Mouse (Mus musculus) neural tube, embryonic 12.5 days (tissue): ENCODE results near the gene Tars2. TPM values are rescaled to one million over a fixed set of nuclear protein-coding genes. Genes with fewer than 3 reads are reported as not detected.

Source experiments
- ATAC-seq: fragments of 200-750 bp; cut with Nextera tagmentation; 2 replicates; pipeline ENCODE4 v1.8.0; 2017; ENCODE audit warnings: low read depth, mild to moderate bottlenecking, moderate TSS enrichment, moderate library complexity; ENCODE audit not compliant: low FRiP score
- H3K27ac ChIP-seq: fragments of 300-500 bp; sonication (generic); 2 replicates; pipeline ENCODE4 v1.5.1; 2016
- H3K27me3 ChIP-seq: fragments of 300-500 bp; sonication (generic); replicated peaks from 2 replicates; pipeline ENCODE4 v1.6.1; 2016; ENCODE audit warnings: mild to moderate bottlenecking
- H3K36me3 ChIP-seq: fragments of 300-500 bp; sonication (generic); 2 replicates; pipeline ENCODE4 v1.6.1; 2016; ENCODE audit warnings: mild to moderate bottlenecking
- H3K4me1 ChIP-seq: fragments of 300-500 bp; sonication (generic); 2 replicates; pipeline ENCODE4 v1.6.1; 2016
- H3K4me2 ChIP-seq: fragments of 300-500 bp; sonication (generic); replicated peaks from 2 replicates; pipeline ENCODE4 v1.6.1; 2016; ENCODE audit warnings: mild to moderate bottlenecking
- H3K4me3 ChIP-seq: fragments of 300-500 bp; sonication (generic); 2 replicates; pipeline ENCODE4 v1.5.1; 2016
- H3K9ac ChIP-seq: fragments of 300-500 bp; sonication (generic); 2 replicates; pipeline ENCODE4 v1.6.1; 2016; ENCODE audit warnings: mild to moderate bottlenecking
- H3K9me3 ChIP-seq: fragments of 300-500 bp; sonication (generic); 2 replicates; pipeline ENCODE4 v1.6.1; 2016; ENCODE audit warnings: mild to moderate bottlenecking
- WGBS: fragments of 180-500 bp; shearing (Covaris S2); methylation state at CpG from one replicate; pipeline ENCODE4 v1.1.7; 2016; 5-methylcytosine and 5-hydroxymethylcytosine counted together
- polyA plus RNA-seq: library from polyadenylated mRNA; unstranded; fragments of >200 nt; fragmentation: Nextera tagmentation; extraction: Ambion mirVana; gene quantifications from 2 replicates; pipeline ENCODE4 v1.2.1, GENCODE M21; 2016

Tars2 gene
- polyA plus RNA-seq, 1 experiment from 2014 or later, result 47.4 TPM

DNA sequence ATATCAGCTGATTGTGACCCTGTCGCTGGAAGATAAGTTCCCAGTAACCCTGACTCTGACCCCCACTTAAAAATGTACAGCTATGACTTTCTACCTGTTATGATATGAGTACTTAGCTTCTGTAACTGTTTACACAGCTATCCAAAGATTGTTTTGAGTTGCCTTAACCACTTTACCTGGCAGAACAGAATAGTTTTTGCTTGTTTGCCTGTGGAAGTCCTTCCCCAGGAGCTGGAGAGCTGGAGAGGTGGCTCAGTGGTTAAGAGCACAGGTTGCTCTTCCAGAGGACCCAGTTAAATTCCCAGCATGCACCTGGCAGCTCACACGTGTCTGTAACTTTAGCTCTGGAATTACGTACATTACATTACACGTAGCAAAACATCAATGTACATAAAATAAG is 55.4 kb downstream of the Tars2 start:
- ATAC-seq, result no peak
- Histone ChIP-seq H3K4me1 (peaks cover 11% of the 10 kb centered on the region), H3K27ac (no peak overlapping the region), H3K36me3 (no peaks in the 10 kb centered on the region), H3K4me3 (no peak overlapping the region), H3K9ac (no peak overlapping the region), H3K4me2 (no peak overlapping the region), H3K9me3 (no peaks in the 10 kb centered on the region), H3K27me3 (no peaks in the 10 kb centered on the region)
- 90% methylated on average over 4 of the region's 4 CpGs for WGBS

DNA sequence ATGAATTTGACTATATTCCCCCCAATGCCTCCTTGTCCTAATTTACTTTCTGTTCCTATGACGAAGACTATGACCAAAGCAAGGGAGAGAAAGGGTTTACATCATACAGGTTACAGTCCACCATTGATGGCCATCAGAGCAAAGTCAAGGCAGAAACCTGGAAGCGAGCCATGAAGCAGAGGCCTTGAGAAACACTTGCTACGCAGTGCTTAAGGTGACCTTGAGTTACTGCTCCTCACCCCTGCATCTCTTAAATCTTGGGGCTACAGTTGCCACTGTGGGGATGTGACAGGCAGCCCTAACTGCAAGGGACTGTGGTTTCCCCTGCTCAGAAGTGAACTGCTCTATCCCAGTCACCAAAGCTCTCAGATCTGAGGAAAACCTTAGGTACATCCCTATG is 56.7 kb downstream of the Tars2 start:
- Histone ChIP-seq H3K4me2 (no peak overlapping the region), H3K27me3 (no peaks in the 10 kb centered on the region), H3K9ac (no peak overlapping the region), H3K4me1 (peaks cover 11% of the 10 kb centered on the region), H3K9me3 (no peaks in the 10 kb centered on the region), H3K36me3 (no peaks in the 10 kb centered on the region), H3K4me3 (no peak overlapping the region), H3K27ac (no peak overlapping the region)
- 93% methylated on average over 3 of the region's 3 CpGs for WGBS
- no peak for ATAC-seq

DNA sequence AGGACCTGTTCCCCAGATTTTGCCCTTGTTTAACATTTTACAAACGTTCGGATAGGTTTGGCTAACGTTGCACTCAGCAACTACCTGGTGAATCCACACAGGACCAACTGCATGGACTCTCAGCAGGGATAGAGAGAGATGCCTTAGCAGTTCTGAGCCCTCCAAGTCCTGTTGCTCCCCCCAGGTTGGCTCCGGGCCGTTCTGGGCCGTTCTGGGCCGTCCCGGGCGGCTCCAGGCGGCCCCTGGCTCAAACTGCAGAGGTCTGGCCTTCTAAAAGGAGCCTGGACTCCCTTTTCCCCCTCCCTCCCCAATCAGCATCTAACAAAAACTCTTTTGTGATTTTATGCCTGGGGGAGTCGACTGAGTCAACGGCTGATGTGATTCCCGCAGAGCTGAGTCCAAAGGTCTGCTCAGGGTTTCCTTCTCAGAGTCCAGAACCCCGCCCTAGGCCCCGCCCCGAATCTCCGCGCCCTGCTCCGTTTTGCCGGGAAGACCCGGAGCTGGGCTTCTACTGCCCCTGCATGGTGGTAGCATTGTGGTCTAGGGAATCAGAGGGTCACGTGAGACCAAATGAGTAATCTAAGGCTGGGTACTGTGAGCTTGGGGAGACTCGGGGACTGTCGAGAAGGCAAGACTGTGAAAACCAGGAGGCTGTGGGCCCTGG is 58.0 kb downstream of the Tars2 start:
- peaks cover 11% of the 10 kb centered on the region for H3K4me1 ChIP-seq
- ATAC-seq, result peak; percentile 90
- no peaks in the 10 kb centered on the region for H3K36me3 ChIP-seq
- H3K4me2 ChIP-seq, result peak overlapping the region; percentile 58
- H3K9me3 ChIP-seq, result no peaks in the 10 kb centered on the region
- peak overlapping the region; percentile 48 for H3K9ac ChIP-seq
- no peak overlapping the region for H3K27ac ChIP-seq
- no peaks in the 10 kb centered on the region for H3K27me3 ChIP-seq
- H3K4me3 ChIP-seq, result no peak overlapping the region; the same call in 1 of the 2 replicates
- 4% methylated on average over 24 of the region's 24 CpGs for WGBS

DNA sequence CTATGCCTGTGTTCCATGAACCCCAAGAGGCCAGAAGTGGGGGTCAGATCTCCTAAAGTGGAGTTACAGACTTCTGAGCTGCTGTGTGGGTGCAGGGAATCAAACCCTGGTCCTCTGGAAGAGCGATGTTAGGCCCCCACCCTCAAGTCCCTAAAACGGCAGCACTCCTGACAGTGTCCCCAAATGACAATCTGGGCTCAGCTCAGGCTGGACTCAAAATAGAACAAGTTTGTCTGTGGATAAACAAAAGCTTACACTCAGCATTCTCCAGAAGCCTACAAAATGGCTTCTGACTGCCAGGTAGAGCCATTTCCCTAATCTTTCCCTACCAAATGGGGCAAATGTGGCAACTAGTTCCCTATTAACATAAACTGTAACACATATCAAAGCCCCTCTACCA is 58.9 kb downstream of the Tars2 start:
- Histone ChIP-seq H3K4me2 (no peak overlapping the region), H3K4me1 (peaks cover 17% of the 10 kb centered on the region), H3K4me3 (no peak overlapping the region), H3K27me3 (no peaks in the 10 kb centered on the region), H3K27ac (no peak overlapping the region), H3K36me3 (no peaks in the 10 kb centered on the region), H3K9ac (no peak overlapping the region), H3K9me3 (no peaks in the 10 kb centered on the region)
- WGBS, result 75% methylated on average over 2 of the region's 2 CpGs
- ATAC-seq, result no peak

DNA sequence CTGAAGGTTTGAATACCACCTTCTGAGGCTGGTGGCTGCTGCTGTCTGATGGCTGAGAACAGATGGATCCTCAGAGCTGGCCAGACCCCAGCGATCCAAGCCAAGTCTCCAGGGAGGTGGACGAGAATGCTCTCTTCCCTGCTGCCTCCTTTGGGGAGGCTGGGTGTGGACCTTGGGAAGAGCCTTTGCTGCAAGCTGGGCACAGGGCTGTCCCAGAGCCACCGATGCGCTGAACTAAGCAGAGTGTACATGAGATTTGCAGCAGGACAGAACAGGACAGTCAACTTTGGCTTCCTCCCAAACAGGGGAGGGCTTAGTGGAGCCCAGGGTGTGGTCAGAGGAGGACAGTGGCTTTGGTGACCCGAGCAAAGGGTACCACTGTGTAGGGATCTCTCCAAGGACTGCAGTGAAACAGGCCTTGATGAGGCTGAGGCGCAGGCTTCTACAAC is 59.7 kb downstream of the Tars2 start:
- WGBS, result 56% methylated on average over 6 of the region's 6 CpGs

DNA sequence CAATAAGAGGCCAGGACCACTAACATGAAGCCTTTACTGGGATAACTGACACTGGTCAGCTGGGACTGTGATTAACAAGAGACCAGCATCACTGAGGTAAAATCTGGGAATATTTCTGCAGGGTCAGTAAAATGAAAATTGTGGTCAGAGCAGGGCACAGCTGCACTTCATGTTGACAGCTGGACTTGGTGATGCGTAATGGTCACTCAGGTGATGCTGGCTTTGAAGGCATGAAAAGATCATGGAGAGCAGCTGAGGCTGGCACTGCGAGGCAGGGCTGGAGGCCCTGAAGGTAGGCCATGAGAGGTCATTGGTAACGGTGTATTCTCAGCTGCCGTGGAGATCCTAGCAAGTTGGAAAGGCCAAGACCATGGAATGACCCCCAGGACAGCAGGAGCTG is 61.7 kb downstream of the Tars2 start:
- 88% methylated on average over 4 of the region's 4 CpGs for WGBS
- no peak for ATAC-seq
- no peak overlapping the region for H3K27ac ChIP-seq
- H3K4me3 ChIP-seq, result no peak overlapping the region
- no peak overlapping the region for H3K4me2 ChIP-seq
- no peak overlapping the region for H3K9ac ChIP-seq
- no peaks in the 10 kb centered on the region for H3K9me3 ChIP-seq
- H3K36me3 ChIP-seq, result no peaks in the 10 kb centered on the region
- H3K4me1 ChIP-seq, result peaks cover 31% of the 10 kb centered on the region
- no peaks in the 10 kb centered on the region for H3K27me3 ChIP-seq

More for the DNA sequence above, 59.7 kb downstream of the Tars2 start:
- no peak overlapping the region for H3K9ac ChIP-seq
- H3K4me2 ChIP-seq, result no peak overlapping the region
- H3K9me3 ChIP-seq, result no peaks in the 10 kb centered on the region
- no peak overlapping the region for H3K27ac ChIP-seq
- no peaks in the 10 kb centered on the region for H3K36me3 ChIP-seq
- H3K27me3 ChIP-seq, result no peaks in the 10 kb centered on the region
- peaks cover 25% of the 10 kb centered on the region for H3K4me1 ChIP-seq
- no peak for ATAC-seq
- no peak overlapping the region for H3K4me3 ChIP-seq

DNA sequence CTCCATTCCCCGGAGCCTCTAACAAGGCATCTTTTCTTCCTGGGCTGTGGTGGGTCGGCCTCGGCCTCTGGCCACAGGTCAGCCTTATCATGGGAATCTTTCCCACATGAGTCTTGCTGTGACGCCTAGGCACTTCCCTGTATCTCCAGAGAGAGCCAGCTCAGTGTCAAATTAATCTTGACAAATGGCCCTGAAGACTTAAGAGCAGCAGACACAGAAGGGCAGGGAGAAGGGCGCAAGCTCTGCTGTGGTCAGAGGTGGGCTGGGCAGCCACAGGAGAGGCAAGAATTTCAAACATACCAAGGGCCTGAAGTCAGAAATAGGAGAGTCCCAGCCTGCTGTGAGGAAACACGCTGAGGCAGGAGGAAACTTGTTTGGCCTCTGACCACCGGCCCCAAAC is 63.6 kb downstream of the Tars2 start:
- no peak overlapping the region for H3K4me2 ChIP-seq
- no peak overlapping the region for H3K4me3 ChIP-seq
- ATAC-seq, result no peak
- no peaks in the 10 kb centered on the region for H3K27me3 ChIP-seq
- H3K36me3 ChIP-seq, result peaks cover 2% of the 10 kb centered on the region; the same call in 1 of the 2 replicates
- peaks cover 20% of the 10 kb centered on the region for H3K4me1 ChIP-seq
- H3K9ac ChIP-seq, result no peak overlapping the region
- H3K9me3 ChIP-seq, result no peaks in the 10 kb centered on the region
- no peak overlapping the region for H3K27ac ChIP-seq
- 27% methylated on average over 7 of the region's 7 CpGs for WGBS

DNA sequence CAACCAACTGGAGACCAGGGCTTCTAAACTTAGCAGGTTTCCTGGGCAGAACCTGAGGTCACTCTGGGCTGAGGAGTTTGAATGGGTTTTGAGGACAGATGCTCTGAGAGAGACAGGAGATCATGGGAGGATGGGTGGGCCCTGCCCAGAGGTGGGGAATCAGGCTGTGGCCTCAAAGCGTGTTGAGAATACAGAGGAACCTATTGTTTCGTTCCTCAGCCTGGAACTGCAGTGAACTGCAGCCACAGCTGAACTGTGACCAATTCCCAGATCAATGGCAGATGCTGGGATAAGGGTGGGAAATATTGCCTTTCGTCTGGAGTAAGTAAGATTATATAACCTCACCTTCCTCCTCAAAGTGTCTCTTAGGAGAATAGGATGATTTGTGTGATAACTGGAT is 64.2 kb downstream of the Tars2 start:
- 0 out of 2 replicates have a peak, but pooled peaks have one; percentile 33 for ATAC-seq
- H3K27ac ChIP-seq, result no peak overlapping the region
- WGBS, result 33% methylated on average over 3 of the region's 3 CpGs

DNA sequence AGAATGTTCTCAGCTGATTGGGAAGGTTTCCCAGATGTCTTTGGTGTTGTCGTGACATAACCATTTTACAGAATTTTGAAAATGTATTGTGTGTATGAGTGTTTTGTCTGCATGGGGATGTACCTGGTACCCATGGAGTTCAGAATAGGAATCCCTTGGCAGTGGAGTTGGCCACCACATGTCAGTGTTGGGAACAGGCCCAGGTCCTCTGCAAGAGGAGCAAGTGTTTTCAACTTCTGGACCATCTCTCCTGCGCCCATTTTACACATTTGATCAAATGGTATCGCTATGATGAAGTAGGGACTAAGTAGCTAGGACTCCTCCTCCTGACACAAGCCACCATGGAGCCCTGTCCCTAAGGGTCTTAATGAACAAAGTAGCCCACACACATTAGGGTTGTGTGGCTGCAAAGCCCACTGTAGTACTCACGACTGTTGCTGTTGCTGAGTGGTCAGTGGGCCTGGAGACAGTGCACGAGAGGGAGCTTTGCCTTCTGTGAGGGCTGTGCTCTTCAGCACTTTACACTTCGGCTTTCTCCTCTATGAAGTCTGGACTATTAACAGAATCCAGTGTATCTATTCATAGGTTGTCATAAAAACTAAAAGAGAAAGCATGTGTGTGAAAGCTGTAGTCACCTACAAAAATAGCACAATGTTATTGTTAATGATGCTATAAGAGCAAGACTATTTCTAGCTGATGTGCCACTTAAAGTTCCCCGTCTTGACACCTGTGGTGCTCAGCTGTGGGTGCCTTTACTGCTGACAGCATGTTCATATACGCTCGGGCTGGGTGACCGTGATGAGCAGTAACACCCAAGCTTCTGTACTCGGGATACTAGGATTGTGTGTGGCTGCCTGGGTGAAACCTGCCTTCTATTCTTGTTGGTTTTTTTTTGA is 65.0 kb downstream of the Tars2 start:
- no peaks in the 10 kb centered on the region for H3K9me3 ChIP-seq
- 88% methylated on average over 11 of the region's 11 CpGs for WGBS
- no peak overlapping the region for H3K9ac ChIP-seq
- ATAC-seq, result no peak
- peaks cover 5% of the 10 kb centered on the region; the same call in 1 of the 2 replicates for H3K36me3 ChIP-seq
- H3K4me2 ChIP-seq, result no peak overlapping the region
- no peak overlapping the region for H3K27ac ChIP-seq
- H3K27me3 ChIP-seq, result no peaks in the 10 kb centered on the region
- no peak overlapping the region for H3K4me3 ChIP-seq
- peaks cover 20% of the 10 kb centered on the region for H3K4me1 ChIP-seq

More for the DNA sequence above, 64.2 kb downstream of the Tars2 start:
- Histone ChIP-seq H3K27me3 (no peaks in the 10 kb centered on the region), H3K4me1 (peaks cover 20% of the 10 kb centered on the region), H3K9me3 (no peaks in the 10 kb centered on the region), H3K4me3 (no peak overlapping the region), H3K36me3 (peaks cover 5% of the 10 kb centered on the region; the same call in 1 of the 2 replicates), H3K4me2 (no peak overlapping the region), H3K9ac (no peak overlapping the region)

DNA sequence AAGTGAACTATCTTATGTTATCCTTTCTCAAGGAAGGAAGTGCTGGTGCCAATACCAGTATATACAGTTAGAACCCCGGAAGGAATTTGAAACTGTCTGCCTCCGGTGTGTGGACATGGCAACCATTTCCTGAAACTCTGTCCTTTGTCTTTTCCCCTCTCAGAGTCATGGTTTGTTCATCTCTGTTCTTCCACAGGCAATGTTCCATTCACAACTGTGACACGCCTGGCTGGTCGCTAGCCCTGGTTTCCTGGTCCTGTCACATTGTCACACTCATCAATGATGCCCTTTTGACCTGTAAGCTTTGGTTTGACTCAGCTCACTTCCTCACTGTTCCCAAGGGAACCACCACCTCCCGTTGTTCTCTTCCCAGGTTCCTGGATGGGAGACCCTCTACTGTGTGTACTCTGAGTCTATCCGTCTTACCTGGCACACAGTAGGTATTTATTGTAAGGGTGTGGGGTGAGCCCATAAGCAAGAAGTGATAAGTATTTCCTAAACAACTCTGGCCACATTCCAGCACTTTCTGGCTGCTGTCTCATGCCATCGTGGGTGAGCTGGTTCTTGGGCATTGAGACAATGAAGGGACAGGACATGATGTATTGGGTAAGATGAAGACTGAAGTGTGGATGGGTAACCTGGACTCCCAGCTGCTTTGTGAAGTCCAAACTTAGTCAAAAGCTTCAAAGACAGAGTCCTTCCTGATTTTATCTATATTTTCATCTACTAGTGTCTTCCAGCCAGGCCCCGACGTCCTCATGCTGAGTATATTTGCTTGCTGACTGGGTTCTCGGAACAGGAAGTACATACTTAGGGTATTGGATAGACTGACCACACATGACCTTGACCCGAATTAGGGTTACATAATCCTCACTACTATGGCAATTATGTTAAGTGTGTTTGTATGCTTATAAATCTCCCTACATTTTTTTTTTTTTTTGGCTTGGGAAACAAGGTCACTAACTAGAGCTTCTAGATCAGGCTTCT is 65.9 kb downstream of the Tars2 start:
- 73% methylated on average over 11 of the region's 11 CpGs for WGBS

DNA sequence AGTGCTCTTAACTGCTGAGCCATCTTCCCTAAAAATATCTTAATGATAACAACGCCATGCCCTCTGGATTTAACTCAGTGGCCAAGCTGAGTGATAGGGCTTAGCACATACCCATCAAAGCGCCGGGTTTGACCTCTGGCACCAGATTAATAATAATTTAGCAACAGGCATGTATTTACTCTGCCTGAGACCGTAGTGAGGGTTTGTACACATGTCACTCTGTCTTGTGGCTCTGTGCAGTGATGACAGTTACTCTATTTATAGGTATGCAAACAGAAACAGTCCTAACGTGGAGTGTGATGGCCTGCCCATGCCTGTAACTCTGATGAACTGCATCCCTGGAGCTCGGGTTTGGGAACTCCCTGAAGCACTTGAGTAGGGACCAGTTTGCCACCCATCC is 67.3 kb downstream of the Tars2 start:
- Histone ChIP-seq H3K27me3 (no peaks in the 10 kb centered on the region), H3K4me1 (peaks cover 25% of the 10 kb centered on the region), H3K4me3 (no peak overlapping the region), H3K36me3 (peaks cover 5% of the 10 kb centered on the region; the same call in 1 of the 2 replicates), H3K4me2 (no peak overlapping the region), H3K9me3 (no peaks in the 10 kb centered on the region), H3K9ac (no peak overlapping the region), H3K27ac (no peak overlapping the region)
- WGBS, result 86% methylated on average over 6 of the region's 6 CpGs
- ATAC-seq, result no peak

More for the DNA sequence above, 65.9 kb downstream of the Tars2 start:
- no peak overlapping the region for H3K27ac ChIP-seq
- H3K36me3 ChIP-seq, result peaks cover 5% of the 10 kb centered on the region; the same call in 1 of the 2 replicates
- ATAC-seq, result no peak
- H3K4me1 ChIP-seq, result peaks cover 20% of the 10 kb centered on the region
- no peak overlapping the region for H3K4me3 ChIP-seq
- no peak overlapping the region for H3K4me2 ChIP-seq
- no peak overlapping the region for H3K9ac ChIP-seq
- no peaks in the 10 kb centered on the region for H3K27me3 ChIP-seq
- H3K9me3 ChIP-seq, result no peaks in the 10 kb centered on the region
